Mouse (Mus musculus) testis, postnatal 14 days (tissue): ENCODE data around the gene Tmem102.

ENCODE experiments used
- DNase-seq: peaks from one replicate; pipeline ENCODE4 v3.0.0; 2021; ENCODE audit warnings: low spot score

Gene Tmem102

GRCm38 (mm10) chr11:69787306-69787705, 18.1 kb downstream of the Tmem102 start:
- DNase-seq = no peak

GRCm38 (mm10) chr11:69784793-69785272, 20.6 kb downstream of the Tmem102 start:
- no peak for DNase-seq

- DNase-seq = no peak
These were observed 23.6 kb downstream of the Tmem102 start for GRCm38 (mm10) chr11:69781828-69782227.

- no peak for DNase-seq
These were observed 26.4 kb downstream of the Tmem102 start for GRCm38 (mm10) chr11:69778985-69779384.

GRCm38 (mm10) chr11:69778258-69778982, 27.0 kb downstream of the Tmem102 start:
- no peak for DNase-seq

- DNase-seq = no peak
These were observed 27.7 kb downstream of the Tmem102 start for GRCm38 (mm10) chr11:69777504-69778257.

DNA sequence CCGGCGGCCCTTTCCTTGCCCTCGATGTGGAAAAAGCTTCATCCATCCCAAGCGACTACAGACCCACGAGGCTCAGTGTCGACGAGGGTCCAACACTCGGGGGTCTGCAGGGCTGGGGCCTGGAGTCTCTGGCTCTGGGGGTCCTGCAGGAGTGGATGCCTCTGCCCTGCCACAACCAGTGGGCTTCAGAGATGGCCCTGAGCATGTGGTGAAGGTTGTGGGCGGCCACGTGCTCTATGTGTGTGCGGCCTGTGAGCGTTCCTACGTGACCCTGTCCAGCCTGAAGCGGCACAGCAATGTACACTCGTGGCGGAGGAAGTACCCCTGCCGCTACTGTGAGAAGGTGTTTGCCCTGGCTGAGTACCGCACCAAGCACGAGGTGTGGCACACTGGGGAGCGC, 28.9 kb downstream of the Tmem102 start:
- DNase-seq = no peak

DNA sequence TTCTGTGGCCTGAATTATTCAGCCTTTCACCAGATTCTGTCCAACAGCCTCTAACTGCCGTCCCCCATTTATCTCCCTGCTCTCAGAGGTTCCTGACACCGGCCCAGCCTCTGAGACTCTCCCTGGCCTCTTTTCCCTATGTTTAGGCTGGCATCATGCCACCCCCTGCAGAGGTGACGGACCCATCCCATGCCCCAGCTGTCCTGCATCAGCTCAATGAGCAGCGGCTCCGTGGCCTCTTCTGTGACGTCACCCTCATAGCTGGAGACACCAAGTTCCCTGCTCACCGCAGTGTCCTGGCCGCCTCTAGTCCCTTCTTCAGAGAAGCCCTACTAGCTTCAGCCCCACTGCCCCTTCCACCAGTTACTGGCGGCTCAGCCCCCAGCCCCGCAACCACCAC, 29.7 kb downstream of the Tmem102 start:
- DNase-seq = no peak

DNA sequence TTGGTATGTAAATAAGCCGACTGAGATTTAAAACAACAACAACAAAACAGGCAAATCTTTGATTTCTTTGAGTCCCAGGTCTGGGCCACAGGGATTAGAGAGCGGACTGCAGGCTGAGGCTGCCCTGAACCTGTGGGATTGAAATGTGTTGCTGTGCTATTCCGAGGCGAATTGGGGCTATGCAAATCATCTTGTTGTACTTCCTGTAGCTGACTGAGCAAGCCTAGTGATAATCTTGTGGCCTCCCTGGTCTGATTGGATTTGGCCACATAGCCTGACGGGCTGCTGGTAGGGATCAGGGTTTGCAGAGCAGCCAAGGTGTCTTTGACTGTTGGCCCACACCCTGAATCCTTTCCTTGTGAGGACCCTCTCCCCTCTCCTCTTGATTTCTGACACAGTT, 30.5 kb downstream of the Tmem102 start:
- no peak for DNase-seq

- DNase-seq = no peak
These were observed 37.9 kb downstream of the Tmem102 start for GRCm38 (mm10) chr11:69767625-69767909.

GRCm38 (mm10) chr11:69766872-69767624, 38.4 kb downstream of the Tmem102 start:
- no peak for DNase-seq

DNA sequence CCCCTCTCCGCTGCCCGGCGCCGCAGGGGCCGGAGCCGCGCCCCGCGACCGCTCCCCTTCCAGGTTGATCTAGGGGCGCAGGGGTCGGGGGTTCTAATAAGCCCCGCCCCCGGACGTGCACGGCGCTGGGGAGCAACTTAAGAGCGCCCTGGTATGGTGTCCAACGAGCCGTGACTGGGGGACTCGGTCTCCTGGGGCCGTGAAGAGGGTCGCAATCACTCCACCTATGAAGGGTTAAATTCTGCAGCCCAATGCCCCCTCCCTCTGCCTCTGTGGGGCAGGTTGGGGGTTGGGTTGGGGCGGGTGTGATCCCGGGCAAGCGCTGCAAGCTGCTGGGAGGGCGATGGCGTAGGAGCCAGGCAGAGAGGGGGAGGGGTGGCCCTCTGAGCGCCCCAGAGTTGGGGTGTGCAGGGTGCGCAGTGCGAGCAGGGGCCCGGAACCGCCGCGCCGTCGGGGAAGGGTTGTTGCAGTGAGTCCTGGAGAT, 39.3 kb downstream of the Tmem102 start:
- DNase-seq = peak; percentile 59

GRCm38 (mm10) chr11:69765221-69766125, 40.0 kb downstream of the Tmem102 start, which contains the start of gene Zbtb4:
TSS of gene Zbtb4 (plus strand) at chr11:69765912.
- DNase-seq = peak; percentile 28

GRCm38 (mm10) chr11:69763551-69763950, 41.9 kb downstream of the Tmem102 start:
- DNase-seq = no peak

DNA sequence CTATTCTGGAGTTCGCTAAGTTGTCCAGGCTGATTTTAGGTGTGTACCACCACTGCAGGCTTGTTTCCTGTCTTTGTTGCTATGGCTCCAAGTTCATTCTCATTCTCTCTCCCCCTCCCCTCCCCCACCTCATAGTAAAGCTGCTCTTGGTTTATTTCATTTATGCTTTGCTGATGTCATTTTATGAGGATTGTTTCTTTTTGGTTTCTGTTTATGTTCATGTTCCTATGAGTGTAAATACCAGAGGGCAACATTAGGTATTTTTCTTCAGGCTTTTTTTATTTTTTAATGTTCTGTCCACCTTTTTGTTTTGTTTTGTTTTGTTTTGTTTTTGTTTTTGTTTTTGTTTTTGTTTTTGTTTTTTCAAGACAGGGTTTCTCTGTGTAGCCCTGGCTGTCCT, 43.6 kb downstream of the Tmem102 start, which contains the start of gene Slc35g3:
TSS of gene Slc35g3 (minus strand) at position 101 of the 400 bp plus-strand sequence.
- no peak for DNase-seq

DNA sequence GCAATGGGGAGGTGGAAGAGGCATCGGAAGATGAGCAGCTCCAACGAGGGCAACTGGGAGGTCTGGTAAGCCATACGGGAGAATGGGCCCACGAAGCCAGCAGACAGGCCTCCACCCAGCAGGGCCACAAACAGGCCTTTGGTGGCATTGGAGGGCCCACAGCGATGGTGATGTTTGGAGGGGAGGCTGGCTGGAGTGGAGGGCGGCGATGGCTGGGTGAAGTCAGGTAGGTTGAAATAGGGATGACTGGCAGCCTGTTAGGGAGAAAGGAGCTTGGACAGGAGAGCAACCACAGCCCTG, 44.6 kb downstream of the Tmem102 start:
- no peak for DNase-seq

- no peak for DNase-seq
These were observed 45.1 kb downstream of the Tmem102 start for GRCm38 (mm10) chr11:69760160-69760900.

- DNase-seq = peak; percentile 92
These were observed 46.3 kb downstream of the Tmem102 start for GRCm38 (mm10) chr11:69758971-69759721.

- peak; percentile 97 for DNase-seq
These were observed 46.9 kb downstream of the Tmem102 start, which contains the start of gene Polr2a for GRCm38 (mm10) chr11:69758478-69758970. TSS of gene Polr2a (minus strand) at chr11:69758637.

DNA sequence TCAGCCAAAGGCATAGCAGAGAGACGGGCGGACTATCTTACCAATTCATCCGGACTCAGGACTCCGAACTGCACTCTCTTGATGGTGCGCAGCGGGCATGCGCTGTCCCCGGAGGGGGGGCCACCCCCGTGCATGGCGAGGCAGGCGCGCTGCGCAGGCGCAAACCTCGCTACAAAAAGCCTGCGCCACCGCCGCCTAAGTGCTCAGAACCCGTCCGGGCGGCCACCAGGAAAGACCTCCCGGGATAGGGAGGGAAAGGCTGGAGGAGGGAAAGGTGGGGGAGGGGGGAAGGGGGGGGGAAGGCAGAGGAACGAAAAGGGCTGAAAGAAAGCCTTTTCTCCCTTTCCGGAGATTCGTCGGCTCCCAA, 47.4 kb downstream of the Tmem102 start:
- DNase-seq = peak; percentile 90
